Mouse (Mus musculus) CH12.LX (cell line): Measurements from ENCODE around the gene C130074G19Rik. TPM values are rescaled to one million over a fixed set of nuclear protein-coding genes. Genes with fewer than 3 reads are reported as not detected.

ENCODE experiments used
- DNase-seq: peaks from one replicate; pipeline ENCODE4 v3.0.0-alpha.2; 2013; ENCODE audit errors: extremely low read depth
- H3K27ac ChIP-seq: 2 replicates; pipeline ENCODE4 v1.5.1; 2012; ENCODE audit warnings: low read depth, mild to moderate bottlenecking, control low read depth, moderate library complexity; ENCODE audit not compliant: insufficient read depth
- H3K27me3 ChIP-seq: replicated peaks from 2 replicates; pipeline ENCODE3; 2012; ENCODE audit warnings: inconsistent platforms
- H3K36me3 ChIP-seq, 2 experiments: replicated peaks in 1 of 2; 2 replicates each; pipeline versions ENCODE3 to v1.6.1; 2012; ENCODE audit warnings: inconsistent platforms in 1 of 2, low read length in 1 of 2, mild to moderate bottlenecking in 1 of 2, mixed read lengths in 1 of 2, moderate library complexity in 1 of 2; ENCODE audit not compliant: control insufficient read depth in 1 of 2, insufficient read depth in 1 of 2
- H3K4me1 ChIP-seq, 2 experiments: 2 replicates each; pipeline ENCODE4 v1.6.1; 2012; ENCODE audit warnings: inconsistent platforms in 1 of 2, moderate library complexity in 1 of 2; ENCODE audit not compliant: insufficient read depth in 2 of 2, control insufficient read depth in 1 of 2
- H3K4me2 ChIP-seq: 2 replicates; pipeline ENCODE4 v1.6.1; 2012; ENCODE audit warnings: low read depth, mild to moderate bottlenecking, control low read depth; ENCODE audit not compliant: poor library complexity, insufficient read depth, severe bottlenecking
- H3K4me3 ChIP-seq, 3 experiments: fragments of 150-350 bp in 1 of 3; sonication (generic) in 1 of 3; replicated peaks in 1 of 3; 2 replicates each; pipeline versions ENCODE3 to v1.5.1; 2011 to 2012; ENCODE audit warnings: low read depth in 2 of 3, low read length in 2 of 3, mild to moderate bottlenecking in 2 of 3, moderate library complexity in 2 of 3, control low read depth in 1 of 3, improper control_type of control experiment in 1 of 3, inconsistent platforms in 1 of 3, mixed read lengths in 1 of 3; ENCODE audit not compliant: poor library complexity in 1 of 3
- H3K79me2 ChIP-seq: replicated peaks from 2 replicates; pipeline ENCODE4 v1.6.1; 2012; ENCODE audit warnings: mild to moderate bottlenecking, moderate library complexity; ENCODE audit not compliant: control insufficient read depth, poor library complexity, insufficient read depth, severe bottlenecking; ENCODE audit errors: extremely low read depth
- H3K9ac ChIP-seq: 2 replicates; pipeline ENCODE4 v1.6.1; 2012; ENCODE audit warnings: low read depth, mild to moderate bottlenecking, control low read depth, moderate library complexity; ENCODE audit not compliant: insufficient read depth
- H3K9me3 ChIP-seq: replicated peaks from 2 replicates; pipeline ENCODE3; 2012; ENCODE audit warnings: low read length, inconsistent platforms, mixed read lengths
- BHLHE40 ChIP-seq: IDR thresholded peaks from 2 replicates; pipeline ENCODE4 v1.6.1; 2011; ENCODE audit warnings: mild to moderate bottlenecking, low read depth, low read length, improper control_type of control experiment
- GABPA ChIP-seq: IDR thresholded peaks from 2 replicates; pipeline ENCODE4 v1.6.1; 2012; ENCODE audit warnings: low read depth, low read length, improper control_type of control experiment, inconsistent platforms; ENCODE audit not compliant: insufficient replicate concordance
- HCFC1 ChIP-seq: IDR thresholded peaks from 2 replicates; pipeline ENCODE4 v1.6.1; 2012; ENCODE audit warnings: low read depth, mild to moderate bottlenecking, inconsistent platforms, low read length, improper control_type of control experiment
- JUN ChIP-seq: IDR thresholded peaks from 2 replicates; pipeline ENCODE4 v1.6.1; 2011; ENCODE audit warnings: low read depth, mild to moderate bottlenecking, low read length, improper control_type of control experiment, moderate library complexity; ENCODE audit not compliant: insufficient read depth
- KAT2A ChIP-seq: IDR thresholded peaks from 2 replicates; pipeline ENCODE4 v1.6.1; 2012; ENCODE audit warnings: low read length, improper control_type of control experiment, inconsistent platforms; ENCODE audit not compliant: insufficient replicate concordance
- MAX ChIP-seq: IDR thresholded peaks from 2 replicates; pipeline ENCODE4 v1.6.1; 2011; ENCODE audit warnings: low read length, improper control_type of control experiment
- MXI1 ChIP-seq: IDR thresholded peaks from 2 replicates; pipeline ENCODE4 v1.6.1; 2011; ENCODE audit warnings: mild to moderate bottlenecking, low read depth, low read length, improper control_type of control experiment
- NELFE ChIP-seq: IDR thresholded peaks from 2 replicates; pipeline ENCODE4 v1.6.1; 2011; ENCODE audit warnings: low read depth, low read length, improper control_type of control experiment
- PAX5 ChIP-seq: IDR thresholded peaks from 2 replicates; pipeline ENCODE4 v1.6.1; 2012; ENCODE audit warnings: low read length, inconsistent platforms, mixed read lengths
- POLR2A ChIP-seq: IDR thresholded peaks from 2 replicates; pipeline ENCODE4 v1.6.1; 2011; ENCODE audit warnings: low read depth, mild to moderate bottlenecking, improper control_type of control experiment, low read length
- POLR2AphosphoS2 ChIP-seq: IDR thresholded peaks from 2 replicates; pipeline ENCODE4 v1.6.1; 2011; ENCODE audit warnings: low read depth, low read length, improper control_type of control experiment
- RCOR1 ChIP-seq: conservative IDR thresholded peaks from 2 replicates; pipeline ENCODE4 v1.6.1; 2012; ENCODE audit warnings: low read depth, mild to moderate bottlenecking, inconsistent platforms, low read length, improper control_type of control experiment
- SIN3A ChIP-seq: IDR thresholded peaks from 2 replicates; pipeline ENCODE4 v1.6.1; 2012; ENCODE audit warnings: low read length, improper control_type of control experiment, inconsistent platforms
- TBP ChIP-seq: conservative IDR thresholded peaks from 2 replicates; pipeline ENCODE4 v1.6.1; 2011; ENCODE audit warnings: low read depth, low read length, improper control_type of control experiment
- ZC3H11A ChIP-seq: IDR thresholded peaks from 2 replicates; pipeline ENCODE4 v1.6.1; 2012; ENCODE audit warnings: low read depth, mild to moderate bottlenecking, inconsistent platforms, low read length, improper control_type of control experiment
- ZKSCAN1 ChIP-seq: IDR thresholded peaks from 2 replicates; pipeline ENCODE4 v1.6.1; 2012; ENCODE audit warnings: low read depth, inconsistent platforms, low read length, improper control_type of control experiment, borderline replicate concordance
- dilution Hi-C: fragments of 300-500 bp; cut with MboI; formaldehyde crosslinking; loops from 2 replicates; pipeline ENCODE4 v1.14.3; 2020; ENCODE audit warnings: low sequenced_read_pairs; ENCODE audit not compliant: extremely low pct_unique_long_range_greater_than_20kb, extremely low pct_ligation_motif_present
- in situ Hi-C: fragments of 300-500 bp; cut with MboI; formaldehyde crosslinking; loops from 3 replicates; pipeline ENCODE4 v1.14.3; 2019; ENCODE audit warnings: low sequenced_read_pairs, low pct_ligation_motif_present, low pct_unique_long_range_greater_than_20kb, mixed read lengths
- polyA plus RNA-seq: library from polyadenylated mRNA; unstranded; fragments of >175 nt; gene quantifications from 2 replicates; pipeline ENCODE4 v1.2.1, GENCODE M21; 2012; ENCODE audit warnings: low read depth; ENCODE audit not compliant: insufficient read length
- total RNA-seq, 2 experiments: library from RNA; depleted of rRNA; stranded (reverse); fragments of 300-350 nt in 1 of 2; fragments of >200 nt in 1 of 2; gene quantifications; 2 replicates each; pipeline ENCODE4 v1.2.3; 2012 to 2014

The C130074G19Rik gene
- total and polyA plus RNA-seq, 3 experiments, result not detected

DNA sequence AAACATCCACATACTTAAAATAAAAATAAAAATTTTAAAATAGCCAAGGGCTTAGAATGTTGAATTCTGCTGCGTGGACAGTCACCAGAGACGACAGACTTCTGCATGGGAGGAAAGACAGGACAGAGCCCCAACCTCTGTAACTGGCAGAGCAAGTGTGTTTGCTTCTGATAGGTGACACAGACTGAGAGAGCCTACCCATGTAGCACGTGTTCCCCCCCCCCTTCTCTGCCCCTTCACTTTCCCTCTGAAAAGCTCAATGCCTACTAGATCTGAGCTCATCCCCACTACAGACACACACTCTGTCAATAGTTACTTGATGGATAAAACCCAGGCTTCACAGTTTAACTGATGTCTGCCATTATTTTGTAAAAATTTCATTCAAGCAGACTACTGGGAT is 36.0 kb downstream of the C130074G19Rik start:
- no peak for DNase-seq
- no peak overlapping the region for H3K4me2 ChIP-seq
- peak; percentile 34; the same call in 1 of the 2 replicates for TF ChIP-seq BHLHE40
- TF ChIP-seq POLR2AphosphoS2, result no peak
- H3K36me3 ChIP-seq, result no peaks in the 10 kb centered on the region
- no peaks in the 10 kb centered on the region for H3K27me3 ChIP-seq
- no peak overlapping the region for H3K9ac ChIP-seq
- no peak overlapping the region for H3K27ac ChIP-seq
- in situ Hi-C loops (loop anchor here (25.0 kb wide), 1 partner anchor 340 kb away; no protein-coding TSS in a partner anchor), dilution Hi-C loops (no loop called here)
- H3K4me1 ChIP-seq, result peaks cover 9 to 28% of the 10 kb centered on the region in 2 experiments
- no peaks in the 10 kb centered on the region; the same call in 1 of the 2 replicates for H3K79me2 ChIP-seq
- no peaks in the 10 kb centered on the region for H3K9me3 ChIP-seq
- no peak overlapping the region for H3K4me3 ChIP-seq

DNA sequence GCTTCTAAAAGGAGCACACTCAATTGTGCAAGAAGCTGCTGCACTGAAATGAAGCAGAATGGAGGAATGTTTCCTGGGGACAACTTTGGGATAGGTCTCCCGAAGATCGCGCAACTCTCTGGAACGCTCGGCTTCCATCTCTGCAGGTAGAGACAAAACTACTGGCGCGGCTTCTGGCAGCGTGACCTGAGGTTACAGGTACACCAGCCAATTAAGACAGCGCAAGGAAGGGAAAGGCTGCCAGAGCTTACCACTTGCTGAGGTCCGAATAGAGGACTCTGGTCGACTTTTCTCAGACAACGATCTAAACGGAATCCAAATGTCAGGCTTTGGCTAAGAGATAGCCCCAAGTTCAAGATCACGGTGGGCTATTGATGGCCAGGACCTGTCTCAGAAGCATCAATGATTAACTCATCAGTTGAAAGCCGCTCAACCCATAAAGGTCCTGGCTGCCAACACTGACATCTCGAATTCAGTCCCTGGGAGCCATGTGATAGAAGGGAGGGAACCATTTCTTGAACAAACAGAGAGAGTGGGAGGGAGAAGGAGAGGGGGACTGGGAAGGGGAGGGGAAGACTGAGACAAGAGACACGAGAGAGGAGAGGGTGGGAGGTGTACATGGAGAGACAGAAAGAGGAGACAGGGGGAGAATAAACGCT is 36.8 kb downstream of the C130074G19Rik start, which contains the start of gene Marc2:
Gene Marc2, minus strand, starts transcription at position 360 of the 659 bp plus-strand sequence.
- no peak for TF ChIP-seq ZC3H11A
- TF ChIP-seq SIN3A, result no peak
- no peak for TF ChIP-seq ZKSCAN1
- TF ChIP-seq POLR2AphosphoS2, result no peak
- TF ChIP-seq RCOR1, result no peak
- no peak for TF ChIP-seq NELFE
- no peak for TF ChIP-seq HCFC1
- no peak for TF ChIP-seq BHLHE40
- no peak for TF ChIP-seq POLR2A
- no peak for TF ChIP-seq TBP
- TF ChIP-seq JUN, result no peak
- no peak for TF ChIP-seq GABPA
- TF ChIP-seq MXI1, result no peak
- no peak for TF ChIP-seq KAT2A
- TF ChIP-seq MAX, result no peak
- no peak for TF ChIP-seq PAX5
- Histone ChIP-seq H3K4me1 (peaks cover 6 to 35% of the 10 kb centered on the region in 2 experiments), H3K27me3 (no peaks in the 10 kb centered on the region), H3K36me3 (peaks cover 0 to 2% of the 10 kb centered on the region in 2 experiments), H3K9ac (peak within 1 kb of the TSS; percentile 62), H3K79me2 (no peaks in the 10 kb centered on the region; the same call in 1 of the 2 replicates), H3K4me2 (peak within 1 kb of the TSS; percentile 96), H3K4me3 (peak within 1 kb of the TSS; percentile 81 to 86 (median 81)), H3K27ac (peak within 1 kb of the TSS; percentile 72), H3K9me3 (no peaks in the 10 kb centered on the region)
- dilution Hi-C loops (no loop called here), in situ Hi-C loops (loop anchor here (25.0 kb wide), 1 partner anchor 341 kb away; no protein-coding TSS in a partner anchor)
- DNase-seq, result no peak
